Mouse (Mus musculus) left cerebral cortex, adult 8-10 months (tissue): Measurements from ENCODE around the gene Shisa2. TPM values are rescaled to one million over a fixed set of nuclear protein-coding genes. Genes with fewer than 3 reads are reported as not detected.

Source experiments
- total RNA-seq, 4 experiments: library from RNA; stranded (reverse); gene quantifications; 2 replicates each; pipeline ENCODE4 v1.2.4; 2022

The Shisa2 gene
- total RNA-seq, 4 experiments from 2014 or later = 2.7 to 3.9 (median 3.3) TPM

Other genes starting within 250 kb of the Shisa2 start
- under 1 TPM; 0.17 to 0.60 (median 0.23) TPM for gene Phf11c, start 229.9 kb upstream of the Shisa2 start, total RNA-seq
- gene Setdb2, start 184.4 kb upstream of the Shisa2 start, total RNA-seq = 1 to 10 TPM; 5.3 to 8.1 (median 6.2) TPM
- 10 to 100 TPM; 22.7 to 31.4 (median 29.1) TPM for gene Cab39l, start 184.3 kb upstream of the Shisa2 start, total RNA-seq
- 10 to 100 TPM; 59.6 to 72.2 (median 64.0) TPM for gene Cdadc1, start 27.3 kb upstream of the Shisa2 start, total RNA-seq